Mouse (Mus musculus) lung, postnatal 25 days (tissue): ENCODE data around the gene Arpc1a.

Source experiments
- DNase-seq: peaks from one replicate; pipeline ENCODE4 v3.0.0; 2022; ENCODE audit warnings: low spot score

Gene Arpc1a

GRCm38 (mm10) chr5:145140611-145141010 lies 57.0 kb downstream of the Arpc1a start:
- DNase-seq: no peak

DNA sequence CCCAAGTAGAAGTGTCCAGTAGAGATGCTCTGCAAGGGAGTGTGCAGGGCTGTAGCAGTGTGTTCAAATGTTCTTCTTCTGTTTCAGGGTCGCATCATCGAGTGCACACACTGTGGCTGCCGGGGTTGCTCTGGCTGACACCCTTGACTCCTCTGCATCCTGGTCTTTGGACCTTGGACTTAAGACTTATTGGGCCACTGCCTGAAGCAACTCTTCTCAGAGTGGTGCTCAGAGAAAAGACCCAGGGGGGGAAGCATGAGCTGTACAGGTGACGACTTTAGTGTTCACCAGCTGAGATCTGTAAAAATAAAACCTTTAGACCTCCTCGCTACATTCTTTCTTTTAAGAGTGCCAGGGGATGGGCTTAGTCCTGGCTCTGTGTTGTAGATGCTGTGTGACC lies 64.1 kb downstream of the Arpc1a start:
- DNase-seq: no peak

GRCm38 (mm10) chr5:145149294-145149693 lies 65.7 kb downstream of the Arpc1a start:
- no peak for DNase-seq

GRCm38 (mm10) chr5:145152690-145153089 lies 69.1 kb downstream of the Arpc1a start:
- no peak for DNase-seq
